Mouse (Mus musculus): ENCODE measurements at regions not wholly inside any gene's neighbourhood (a gene's known extent, or its start where the extent isn't known, plus 50 kb on each side); places are given as distances from the start of the nearest gene placed in this dataset.

DNA sequence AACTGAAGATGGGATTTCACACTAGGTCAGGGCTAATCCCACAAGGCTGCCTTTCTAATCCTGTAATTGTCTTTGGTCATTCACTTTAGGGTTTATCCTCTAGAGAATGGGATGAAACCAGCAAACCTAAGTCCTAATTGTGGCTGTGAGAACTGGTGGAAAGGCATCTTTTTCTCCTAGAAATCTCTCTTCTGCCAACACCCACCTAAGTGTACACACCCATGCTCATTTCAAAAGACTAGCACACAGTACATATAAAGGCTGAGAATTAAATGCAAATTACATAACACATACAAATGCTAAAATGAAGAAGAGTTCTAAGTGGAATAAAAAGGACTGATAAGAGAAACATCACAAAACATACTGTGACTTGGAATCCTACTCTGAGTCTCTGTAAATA, 579.5 kb downstream of the Eepd1 start:
- H3K27ac ChIP-seq (ENCODE audit: low read depth, low read length), result no peak overlapping the region
- DNase-seq (ENCODE audit: low spot score, missing footprints), result no peak

GRCm38 (mm10) chr9:26077057-26077456, 595.7 kb downstream of the Eepd1 start:
- no peaks in the 10 kb centered on the region for H3K36me3 ChIP-seq (ENCODE audit: control insufficient read depth, insufficient read depth, low read length)
- no peak overlapping the region for H3K4me3 ChIP-seq (ENCODE audit: low read depth, low read length)
- H3K27ac ChIP-seq (ENCODE audit: low read depth, low read length), result no peak overlapping the region
- no peaks in the 10 kb centered on the region for H3K4me1 ChIP-seq (ENCODE audit: control insufficient read depth, insufficient read depth, low read length)
- no peak overlapping the region for H3K4me2 ChIP-seq
- no peaks in the 10 kb centered on the region for H3K9me3 ChIP-seq (ENCODE audit: control insufficient read depth, low read length)
- ATAC-seq (ENCODE audit: low FRiP score) (no peak), DNase-seq (ENCODE audit: low spot score, missing footprints) (no peak)
- H3K9ac ChIP-seq (ENCODE audit: low read length), result no peak overlapping the region
- no peaks in the 10 kb centered on the region for H3K27me3 ChIP-seq (ENCODE audit: control insufficient read depth, insufficient read depth, low read length)
- 80% methylated on average over 2 of the region's 2 CpGs for WGBS

More for the DNA sequence above, 579.5 kb downstream of the Eepd1 start:
- no peak overlapping the region for H3K4me3 ChIP-seq (ENCODE audit: low read depth, low read length)
- no peaks in the 10 kb centered on the region for H3K36me3 ChIP-seq (ENCODE audit: control insufficient read depth, insufficient read depth, low read length)
- no peak for ATAC-seq (ENCODE audit: low FRiP score)
- H3K4me2 ChIP-seq, result no peak overlapping the region
- H3K9me3 ChIP-seq (ENCODE audit: control insufficient read depth, low read length), result no peaks in the 10 kb centered on the region
- H3K9ac ChIP-seq (ENCODE audit: low read length), result no peak overlapping the region
- H3K27me3 ChIP-seq (ENCODE audit: control insufficient read depth, insufficient read depth, low read length), result no peaks in the 10 kb centered on the region
- H3K4me1 ChIP-seq (ENCODE audit: control insufficient read depth, insufficient read depth, low read length), result no peaks in the 10 kb centered on the region

- H3K4me1 ChIP-seq (ENCODE audit: control insufficient read depth, insufficient read depth, low read length), result no peaks in the 10 kb centered on the region
- no peaks in the 10 kb centered on the region for H3K9me3 ChIP-seq (ENCODE audit: control insufficient read depth, low read length)
- H3K27me3 ChIP-seq (ENCODE audit: control insufficient read depth, insufficient read depth, low read length), result no peaks in the 10 kb centered on the region
- DNase-seq (ENCODE audit: low spot score, missing footprints) (no peak), ATAC-seq (ENCODE audit: low FRiP score) (no peak)
- 59% methylated on average over 2 of the region's 2 CpGs for WGBS
- H3K36me3 ChIP-seq (ENCODE audit: control insufficient read depth, insufficient read depth, low read length), result no peaks in the 10 kb centered on the region
- no peak overlapping the region for H3K27ac ChIP-seq (ENCODE audit: low read depth, low read length)
- no peak overlapping the region for H3K4me3 ChIP-seq (ENCODE audit: low read depth, low read length)
- no peak overlapping the region for H3K4me2 ChIP-seq
- no peak overlapping the region for H3K9ac ChIP-seq (ENCODE audit: low read length)
Observed at GRCm38 (mm10) chr9:26086524-26086923, 605.2 kb downstream of the Eepd1 start.

DNA sequence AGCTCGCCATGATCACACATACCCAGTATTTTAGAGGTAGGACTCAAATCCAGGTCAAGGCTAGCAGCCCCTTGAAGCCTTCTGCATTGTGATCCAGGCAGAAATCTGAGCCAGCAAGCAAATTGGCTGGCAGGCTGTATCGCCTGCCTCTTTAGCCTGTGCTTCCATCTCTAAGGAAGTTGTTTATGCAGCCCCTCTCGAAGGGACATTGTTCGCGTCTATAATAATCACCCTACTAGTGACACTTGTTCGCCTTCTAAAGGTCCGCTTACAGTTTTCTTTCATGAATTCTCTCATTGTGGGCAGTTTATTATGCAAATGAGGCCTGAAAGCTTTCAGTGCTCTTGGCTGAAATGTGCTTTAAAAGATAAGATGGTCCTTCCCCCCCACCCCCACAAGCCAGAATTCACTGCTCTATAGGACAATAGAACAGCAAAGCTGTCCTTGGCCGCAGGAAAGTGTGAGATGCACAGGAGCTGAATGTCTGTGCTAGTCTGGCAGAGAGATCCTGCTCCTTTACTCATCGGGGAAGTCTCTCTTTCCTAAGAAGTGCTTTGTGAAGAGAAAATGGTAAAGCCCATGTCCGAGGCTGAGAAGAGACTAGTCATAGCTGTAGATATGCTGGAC, 610.8 kb downstream of the Eepd1 start:
- Histone ChIP-seq H3K4me1 (ENCODE audit: control insufficient read depth, insufficient read depth, low read length) (no peaks in the 10 kb centered on the region; the same call in 1 of the 2 replicates), H3K9ac (ENCODE audit: low read length) (no peak overlapping the region), H3K36me3 (ENCODE audit: control insufficient read depth, insufficient read depth, low read length) (no peaks in the 10 kb centered on the region), H3K4me3 (ENCODE audit: low read depth, low read length) (no peak overlapping the region), H3K4me2 (no peak overlapping the region), H3K27me3 (ENCODE audit: control insufficient read depth, insufficient read depth, low read length) (no peaks in the 10 kb centered on the region), H3K27ac (ENCODE audit: low read depth, low read length) (no peak overlapping the region), H3K9me3 (ENCODE audit: control insufficient read depth, low read length) (no peaks in the 10 kb centered on the region)
- peak; percentile 52; the same call in 1 of the 2 replicates for ATAC-seq (ENCODE audit: low FRiP score)
- WGBS, result 71% methylated on average over 10 of the region's 10 CpGs
- peak; percentile 84 for DNase-seq (ENCODE audit: low spot score, missing footprints)

DNA sequence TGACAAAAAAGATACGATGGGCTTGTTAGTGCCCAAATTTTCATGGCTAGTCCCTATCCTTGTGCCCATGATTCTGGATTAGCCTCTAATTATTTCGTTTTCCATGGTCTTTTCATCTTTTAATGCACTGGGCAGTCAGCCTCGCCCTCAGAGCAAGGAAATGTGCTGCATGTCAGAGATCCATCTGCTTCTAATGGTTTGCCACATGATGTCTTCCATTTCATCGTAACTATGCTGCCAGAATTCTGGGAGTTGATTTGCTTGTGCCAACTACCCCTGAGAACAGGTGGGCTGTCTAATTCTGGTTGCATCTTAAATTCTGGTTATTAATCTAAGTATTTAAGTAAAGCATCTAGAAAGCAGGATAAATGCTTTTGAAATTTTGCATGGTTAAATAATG, 622.8 kb downstream of the Eepd1 start:
- Histone ChIP-seq H3K4me1 (ENCODE audit: control insufficient read depth, insufficient read depth, low read length) (no peaks in the 10 kb centered on the region), H3K9me3 (ENCODE audit: control insufficient read depth, low read length) (no peaks in the 10 kb centered on the region), H3K36me3 (ENCODE audit: control insufficient read depth, insufficient read depth, low read length) (no peaks in the 10 kb centered on the region), H3K27me3 (ENCODE audit: control insufficient read depth, insufficient read depth, low read length) (no peaks in the 10 kb centered on the region), H3K9ac (ENCODE audit: low read length) (no peak overlapping the region), H3K27ac (ENCODE audit: low read depth, low read length) (no peak overlapping the region), H3K4me3 (ENCODE audit: low read depth, low read length) (no peak overlapping the region), H3K4me2 (no peak overlapping the region)
- ATAC-seq (ENCODE audit: low FRiP score) (no peak), DNase-seq (ENCODE audit: low spot score, missing footprints) (no peak)
- WGBS, result 71% methylated on average over 4 of the region's 4 CpGs

- DNase-seq (ENCODE audit: low spot score, missing footprints) (no peak), ATAC-seq (ENCODE audit: low FRiP score) (no peak)
- H3K27ac ChIP-seq (ENCODE audit: low read depth, low read length), result no peak overlapping the region
- H3K4me2 ChIP-seq, result no peak overlapping the region
- H3K4me1 ChIP-seq (ENCODE audit: control insufficient read depth, insufficient read depth, low read length), result no peaks in the 10 kb centered on the region
- no peaks in the 10 kb centered on the region for H3K36me3 ChIP-seq (ENCODE audit: control insufficient read depth, insufficient read depth, low read length)
- H3K4me3 ChIP-seq (ENCODE audit: low read depth, low read length), result no peak overlapping the region
- 92% methylated on average over 2 of the region's 2 CpGs for whole genome bisulfite sequencing
- no peaks in the 10 kb centered on the region for H3K9me3 ChIP-seq (ENCODE audit: control insufficient read depth, low read length)
- H3K27me3 ChIP-seq (ENCODE audit: control insufficient read depth, insufficient read depth, low read length), result no peaks in the 10 kb centered on the region
- no peak overlapping the region for H3K9ac ChIP-seq (ENCODE audit: low read length)
Observed at GRCm38 (mm10) chr9:26121986-26122385, 611.5 kb upstream of the B3gat1 start.

DNA sequence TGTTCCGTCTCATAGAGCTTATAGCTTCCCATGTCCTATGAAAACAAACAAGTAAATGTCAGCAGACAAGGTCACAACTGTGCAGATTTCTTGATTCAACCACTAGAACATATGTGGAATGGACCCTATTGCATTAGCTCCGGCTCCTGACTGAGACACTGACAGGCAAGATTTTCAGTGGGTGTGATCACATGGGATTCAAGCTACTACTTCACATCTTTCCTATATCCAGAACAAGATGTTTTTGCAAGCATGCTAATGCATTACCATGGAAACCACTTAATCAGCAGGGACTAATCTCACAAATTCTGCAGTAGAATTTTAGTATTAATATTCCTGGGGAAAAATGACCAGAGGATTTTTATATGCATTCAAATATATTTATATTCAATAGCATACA, 598.9 kb upstream of the B3gat1 start:
- 71% methylated on average over 2 of the region's 2 CpGs for WGBS
- Histone ChIP-seq H3K4me2 (no peak overlapping the region), H3K27ac (ENCODE audit: low read depth, low read length) (no peak overlapping the region), H3K9me3 (ENCODE audit: control insufficient read depth, low read length) (no peaks in the 10 kb centered on the region), H3K36me3 (ENCODE audit: control insufficient read depth, insufficient read depth, low read length) (no peaks in the 10 kb centered on the region), H3K27me3 (ENCODE audit: control insufficient read depth, insufficient read depth, low read length) (no peaks in the 10 kb centered on the region), H3K4me1 (ENCODE audit: control insufficient read depth, insufficient read depth, low read length) (no peaks in the 10 kb centered on the region), H3K9ac (ENCODE audit: low read length) (no peak overlapping the region), H3K4me3 (ENCODE audit: low read depth, low read length) (no peak overlapping the region)
- ATAC-seq (ENCODE audit: low FRiP score), result no peak
- DNase-seq (ENCODE audit: low spot score, missing footprints), result no peak
